Mouse (Mus musculus): ENCODE data around the gene 4931428F04Rik. TPM values are rescaled to one million over a fixed set of nuclear protein-coding genes. Genes with fewer than 3 reads are reported as not detected.

Gene 4931428F04Rik
- polyA plus RNA-seq (2015; fragmentation: Nextera tagmentation; extraction: Ambion mirVana) = 10.5 and 13.4 TPM in 2 replicates

DNA sequence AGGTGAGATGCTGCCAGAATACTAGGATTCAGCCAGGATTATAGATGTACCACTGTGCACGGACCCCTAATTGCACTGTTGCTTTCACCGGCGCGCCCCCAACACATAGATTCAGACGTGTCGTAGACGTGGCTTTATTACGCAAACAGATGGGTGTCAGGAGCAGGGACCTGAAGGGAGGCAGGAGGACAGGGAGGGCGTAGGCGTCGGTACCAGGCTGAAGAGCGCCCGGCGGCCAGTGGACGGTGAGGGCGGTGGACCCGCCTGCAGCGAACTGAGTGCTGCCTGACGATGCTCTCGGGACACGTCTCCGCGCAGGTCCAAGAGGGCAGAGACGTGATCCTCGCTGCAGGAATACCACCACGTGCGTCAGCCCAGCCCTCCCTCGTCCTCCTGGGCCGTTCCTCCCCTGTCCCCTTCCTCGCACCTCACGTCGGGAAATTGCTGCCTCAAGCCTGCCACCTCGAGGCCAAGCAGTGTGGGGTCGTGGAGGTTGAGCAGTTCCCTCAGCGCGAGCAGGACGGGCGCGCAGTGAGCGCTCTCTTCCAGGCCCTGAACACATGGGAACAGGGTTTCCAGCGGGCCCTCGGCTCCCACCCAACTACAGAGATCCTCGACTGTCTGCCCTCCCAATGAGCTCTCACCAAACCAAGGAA, at the start of gene 4931428F04Rik:
TSS of gene 4931428F04Rik (minus strand) at position 60 of the 656 bp plus-strand sequence.
- H3K4me3 ChIP-seq (ENCODE audit: low read length) = peak within 1 kb of the TSS; percentile 64
- peak within 1 kb of the TSS; percentile 72 for H3K9ac ChIP-seq (replicated peaks; ENCODE audit: low read length)
- WGBS = 1% methylated on average over 43 of the region's 43 CpGs
- peaks cover 11% of the 10 kb centered on the region for H3K27me3 ChIP-seq (ENCODE audit: insufficient read depth, low read length)
- H3K4me2 ChIP-seq (replicated peaks; ENCODE audit: low read depth, low read length) = peak within 1 kb of the TSS; percentile 91
- H3K4me1 ChIP-seq (ENCODE audit: insufficient read depth, low read length) = peaks cover 20% of the 10 kb centered on the region
- H3K36me3 ChIP-seq (ENCODE audit: insufficient read depth, low read length) = no peaks in the 10 kb centered on the region
- ATAC-seq (ENCODE audit: low FRiP score, low TSS enrichment) = peak; percentile 24
- H3K9me3 ChIP-seq (ENCODE audit: low read length) = no peaks in the 10 kb centered on the region
- H3K27ac ChIP-seq (ENCODE audit: low read length) = peak within 1 kb of the TSS; percentile 84

DNA sequence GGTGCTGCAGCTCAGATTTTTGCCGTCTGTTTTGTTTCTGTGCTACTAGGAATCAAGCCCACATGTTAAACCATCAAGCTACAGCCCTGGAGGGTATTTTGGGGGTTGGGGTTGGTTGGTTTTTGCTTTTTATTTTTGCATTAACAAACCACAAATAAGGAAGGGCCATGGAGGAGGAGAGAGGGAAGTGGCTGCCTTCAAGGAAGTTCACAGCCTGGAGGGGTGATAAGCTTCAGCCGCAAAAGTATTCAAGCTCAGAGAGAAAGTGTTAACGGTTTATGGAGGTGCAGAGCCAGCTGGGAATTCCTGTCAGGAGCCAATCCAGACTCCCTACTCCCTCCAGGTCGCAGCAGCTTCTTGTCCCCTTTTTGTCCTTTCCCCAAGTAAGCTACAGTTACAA, 49.3 kb upstream of the 4931428F04Rik start:
- peaks cover 43% of the 10 kb centered on the region for H3K36me3 ChIP-seq (ENCODE audit: insufficient read depth, low read length)
- no peak for ATAC-seq (ENCODE audit: low FRiP score, low TSS enrichment)
- WGBS = 28% methylated on average over 4 of the region's 4 CpGs
- peaks cover 16% of the 10 kb centered on the region for H3K4me1 ChIP-seq (ENCODE audit: insufficient read depth, low read length)
- no peaks in the 10 kb centered on the region for H3K27me3 ChIP-seq (ENCODE audit: insufficient read depth, low read length)
- H3K27ac ChIP-seq (ENCODE audit: low read length) = no peak overlapping the region
- H3K9me3 ChIP-seq (ENCODE audit: low read length) = no peaks in the 10 kb centered on the region
- H3K4me3 ChIP-seq (ENCODE audit: low read length) = no peak overlapping the region
- no peak overlapping the region for H3K9ac ChIP-seq (replicated peaks; ENCODE audit: low read length)
- H3K4me2 ChIP-seq (replicated peaks; ENCODE audit: low read depth, low read length) = no peak overlapping the region

DNA sequence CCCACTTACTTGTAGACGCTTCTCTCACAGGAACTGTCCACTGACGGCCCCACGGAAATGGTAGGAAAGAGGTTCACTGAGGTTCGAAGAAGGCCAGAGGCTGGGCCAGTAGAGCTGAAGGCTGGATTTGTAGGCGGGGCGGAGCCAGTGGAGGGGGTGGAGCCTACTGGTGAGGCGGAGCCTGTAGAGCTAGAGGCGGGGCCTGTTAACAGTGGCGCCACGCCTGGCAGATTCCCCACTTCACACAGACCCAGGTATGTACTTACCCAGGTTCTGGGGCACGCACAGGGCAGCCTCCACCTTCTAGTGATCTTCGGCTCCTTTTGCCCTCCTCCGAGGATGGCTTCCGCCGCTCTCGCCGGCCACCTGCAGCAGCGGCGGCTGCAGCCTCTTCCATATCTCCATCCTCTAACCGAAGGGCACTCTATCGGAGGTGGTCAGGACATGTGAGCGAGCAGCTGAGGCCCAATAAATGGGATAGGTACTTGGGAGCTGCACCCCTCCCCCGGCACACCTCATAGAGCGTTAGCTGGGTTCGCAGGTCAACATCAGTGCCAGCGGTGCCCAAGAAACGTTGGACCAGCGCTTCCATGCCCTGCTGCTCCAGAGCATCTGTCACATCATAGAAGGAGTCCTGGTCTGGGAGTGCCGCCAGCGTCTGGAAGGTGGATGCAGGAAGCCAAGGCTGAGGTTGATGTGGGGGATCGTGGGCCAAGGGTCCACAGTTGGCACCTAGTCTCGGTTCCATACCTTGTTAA, 46.9 kb upstream of the 4931428F04Rik start:
- Histone ChIP-seq H3K27ac (ENCODE audit: low read length) (no peak overlapping the region), H3K27me3 (ENCODE audit: insufficient read depth, low read length) (no peaks in the 10 kb centered on the region), H3K4me1 (ENCODE audit: insufficient read depth, low read length) (peaks cover 16% of the 10 kb centered on the region), H3K9me3 (ENCODE audit: low read length) (no peaks in the 10 kb centered on the region), H3K4me3 (ENCODE audit: low read length) (no peak overlapping the region), H3K9ac (replicated peaks; ENCODE audit: low read length) (no peak overlapping the region), H3K4me2 (replicated peaks; ENCODE audit: low read depth, low read length) (no peak overlapping the region), H3K36me3 (ENCODE audit: insufficient read depth, low read length) (peaks cover 60% of the 10 kb centered on the region)
- no peak for ATAC-seq (ENCODE audit: low FRiP score, low TSS enrichment)
- whole genome bisulfite sequencing = 59% methylated on average over 32 of the region's 32 CpGs

DNA sequence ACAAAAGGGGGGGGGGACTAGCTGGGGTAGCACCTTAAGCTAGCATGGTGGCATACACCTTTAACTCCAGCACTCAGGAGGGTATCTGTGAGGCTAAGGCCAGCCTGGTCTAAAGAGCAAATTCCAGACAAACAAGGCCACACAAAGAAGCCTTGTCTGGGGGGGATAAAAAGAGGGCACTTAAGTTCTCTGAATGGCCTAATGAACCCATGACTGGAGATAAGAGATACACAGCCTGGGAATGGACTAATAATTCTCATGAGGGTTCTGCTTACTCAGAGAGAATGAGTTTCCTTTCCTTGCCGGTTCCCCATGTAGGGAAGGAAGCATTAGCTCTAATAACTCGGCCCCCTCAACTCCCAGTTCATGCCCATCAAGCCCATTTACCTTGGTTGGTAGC, 42.9 kb upstream of the 4931428F04Rik start:
- H3K36me3 ChIP-seq (ENCODE audit: insufficient read depth, low read length) = peaks cover 85% of the 10 kb centered on the region

DNA sequence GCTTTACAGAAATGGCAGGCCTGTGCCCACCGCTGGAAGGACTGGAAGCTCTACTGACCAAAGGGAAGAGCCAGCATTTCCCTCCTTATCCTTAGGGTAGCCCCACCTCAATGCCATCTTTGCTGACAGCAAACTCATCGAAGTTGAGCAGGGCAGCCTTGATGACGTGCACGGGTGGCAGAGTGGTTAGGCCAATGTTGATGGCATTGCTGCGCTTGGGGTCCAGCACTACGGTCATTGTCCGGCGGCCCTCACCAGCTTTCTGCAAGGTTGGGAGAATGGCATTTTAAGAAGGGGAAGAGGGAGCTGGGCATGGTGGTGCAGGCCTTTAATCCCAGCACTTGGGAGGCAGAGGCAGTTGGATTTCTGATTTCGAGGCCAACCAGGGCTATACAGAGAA, 42.3 kb upstream of the 4931428F04Rik start:
- H3K9ac ChIP-seq (replicated peaks; ENCODE audit: low read length) = no peak overlapping the region
- peaks cover 79% of the 10 kb centered on the region for H3K36me3 ChIP-seq (ENCODE audit: insufficient read depth, low read length)
- ATAC-seq (ENCODE audit: low FRiP score, low TSS enrichment) = no peak
- peaks cover 7% of the 10 kb centered on the region for H3K4me1 ChIP-seq (ENCODE audit: insufficient read depth, low read length)
- H3K4me3 ChIP-seq (ENCODE audit: low read length) = no peak overlapping the region
- H3K4me2 ChIP-seq (replicated peaks; ENCODE audit: low read depth, low read length) = no peak overlapping the region
- no peaks in the 10 kb centered on the region for H3K9me3 ChIP-seq (ENCODE audit: low read length)
- no peak overlapping the region for H3K27ac ChIP-seq (ENCODE audit: low read length)
- no peaks in the 10 kb centered on the region for H3K27me3 ChIP-seq (ENCODE audit: insufficient read depth, low read length)
- 92% methylated on average over 9 of the region's 9 CpGs for WGBS

More for the DNA sequence above, 42.9 kb upstream of the 4931428F04Rik start:
- H3K4me2 ChIP-seq (replicated peaks; ENCODE audit: low read depth, low read length) = no peak overlapping the region
- peaks cover 1% of the 10 kb centered on the region for H3K4me1 ChIP-seq (ENCODE audit: insufficient read depth, low read length)
- ATAC-seq (ENCODE audit: low FRiP score, low TSS enrichment) = no peak
- H3K4me3 ChIP-seq (ENCODE audit: low read length) = no peak overlapping the region
- no peak overlapping the region for H3K27ac ChIP-seq (ENCODE audit: low read length)
- H3K9me3 ChIP-seq (ENCODE audit: low read length) = no peaks in the 10 kb centered on the region
- no peak overlapping the region for H3K9ac ChIP-seq (replicated peaks; ENCODE audit: low read length)
- no peaks in the 10 kb centered on the region for H3K27me3 ChIP-seq (ENCODE audit: insufficient read depth, low read length)
- 51% methylated on average over 2 of the region's 2 CpGs for WGBS

DNA sequence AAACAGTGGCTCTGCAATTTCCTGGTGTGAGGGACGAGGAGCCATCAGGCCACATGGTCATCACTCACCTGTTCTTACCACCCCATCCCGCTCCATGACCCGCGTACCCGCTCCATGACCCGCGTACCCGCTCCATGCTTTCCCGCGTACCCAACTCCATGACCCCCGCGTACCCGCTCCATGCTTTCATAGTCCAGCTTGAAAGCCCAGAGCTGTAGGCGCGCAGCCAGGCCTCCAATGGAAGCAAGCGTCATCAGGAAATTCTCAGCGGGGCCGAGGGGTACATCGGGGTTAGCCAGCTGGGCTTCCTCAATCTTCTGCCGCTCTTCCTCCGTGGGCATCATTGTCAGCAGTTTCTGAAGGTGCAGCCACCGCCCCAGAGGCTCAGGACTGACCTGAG, 41.8 kb upstream of the 4931428F04Rik start:
- Histone ChIP-seq H3K27ac (ENCODE audit: low read length) (no peak overlapping the region), H3K4me3 (ENCODE audit: low read length) (no peak overlapping the region), H3K9me3 (ENCODE audit: low read length) (no peaks in the 10 kb centered on the region), H3K36me3 (ENCODE audit: insufficient read depth, low read length) (peaks cover 75% of the 10 kb centered on the region), H3K27me3 (ENCODE audit: insufficient read depth, low read length) (no peaks in the 10 kb centered on the region), H3K4me2 (replicated peaks; ENCODE audit: low read depth, low read length) (no peak overlapping the region), H3K4me1 (ENCODE audit: insufficient read depth, low read length) (peaks cover 9% of the 10 kb centered on the region), H3K9ac (replicated peaks; ENCODE audit: low read length) (no peak overlapping the region)
- WGBS = 92% methylated on average over 22 of the region's 22 CpGs
- no peak for ATAC-seq (ENCODE audit: low FRiP score, low TSS enrichment)

DNA sequence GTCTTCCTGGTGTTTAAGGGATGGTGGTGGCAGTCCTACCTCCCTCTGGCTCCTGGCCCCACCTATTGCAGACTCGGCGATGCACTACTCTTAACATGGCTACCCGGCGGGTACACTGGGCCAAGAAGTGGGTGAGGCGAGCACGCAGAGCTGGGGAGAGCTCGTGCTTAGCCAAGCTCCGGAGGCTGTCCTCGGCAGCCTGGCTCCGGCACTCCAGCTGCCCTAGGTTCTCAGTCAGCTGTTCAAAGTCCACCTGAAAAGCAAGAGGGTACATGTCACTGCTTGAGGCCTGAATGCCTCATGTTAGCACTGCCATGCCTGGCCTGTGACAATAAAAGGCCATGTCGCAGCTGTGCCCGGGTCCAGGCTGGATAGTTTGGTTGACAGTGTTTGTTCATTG, 40.7 kb upstream of the 4931428F04Rik start:
- ATAC-seq (ENCODE audit: low FRiP score, low TSS enrichment) = no peak
- Histone ChIP-seq H3K9ac (replicated peaks; ENCODE audit: low read length) (no peak overlapping the region), H3K27ac (ENCODE audit: low read length) (no peak overlapping the region), H3K9me3 (ENCODE audit: low read length) (no peaks in the 10 kb centered on the region), H3K4me2 (replicated peaks; ENCODE audit: low read depth, low read length) (no peak overlapping the region), H3K4me1 (ENCODE audit: insufficient read depth, low read length) (peaks cover 12% of the 10 kb centered on the region), H3K4me3 (ENCODE audit: low read length) (no peak overlapping the region), H3K36me3 (ENCODE audit: insufficient read depth, low read length) (peaks cover 63% of the 10 kb centered on the region), H3K27me3 (ENCODE audit: insufficient read depth, low read length) (no peaks in the 10 kb centered on the region)
- 94% methylated on average over 12 of the region's 12 CpGs for WGBS

DNA sequence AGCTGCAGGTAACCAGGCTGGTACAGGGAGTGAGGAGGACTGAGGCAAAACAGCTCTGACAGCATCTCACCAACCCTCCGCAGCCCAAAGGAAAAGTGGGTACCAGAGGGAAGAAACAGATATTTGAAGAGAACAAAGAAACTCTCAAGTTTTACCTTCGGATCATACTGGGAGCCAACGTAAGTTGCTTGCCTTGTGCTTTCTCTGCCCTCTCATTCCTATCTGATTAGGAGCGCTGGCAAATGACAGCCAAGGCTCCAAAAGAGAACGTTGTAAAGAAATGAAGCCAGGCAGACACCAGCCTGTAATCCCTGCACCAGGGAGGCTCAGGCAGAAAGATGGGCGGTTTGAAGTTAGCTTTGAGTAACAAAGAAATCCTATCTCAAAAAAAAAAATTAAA, 37.3 kb upstream of the 4931428F04Rik start:
- no peak for ATAC-seq (ENCODE audit: low FRiP score, low TSS enrichment)
- Histone ChIP-seq H3K4me2 (replicated peaks; ENCODE audit: low read depth, low read length) (peak overlapping the region; percentile 93), H3K9me3 (ENCODE audit: low read length) (no peaks in the 10 kb centered on the region), H3K27ac (ENCODE audit: low read length) (peak overlapping the region; percentile 92), H3K36me3 (ENCODE audit: insufficient read depth, low read length) (peaks cover 49% of the 10 kb centered on the region), H3K27me3 (ENCODE audit: insufficient read depth, low read length) (no peaks in the 10 kb centered on the region), H3K4me1 (ENCODE audit: insufficient read depth, low read length) (peaks cover 18% of the 10 kb centered on the region), H3K9ac (replicated peaks; ENCODE audit: low read length) (peak overlapping the region; percentile 90), H3K4me3 (ENCODE audit: low read length) (peak overlapping the region; percentile 94)
- 37% methylated on average over 6 of the region's 6 CpGs for WGBS

DNA sequence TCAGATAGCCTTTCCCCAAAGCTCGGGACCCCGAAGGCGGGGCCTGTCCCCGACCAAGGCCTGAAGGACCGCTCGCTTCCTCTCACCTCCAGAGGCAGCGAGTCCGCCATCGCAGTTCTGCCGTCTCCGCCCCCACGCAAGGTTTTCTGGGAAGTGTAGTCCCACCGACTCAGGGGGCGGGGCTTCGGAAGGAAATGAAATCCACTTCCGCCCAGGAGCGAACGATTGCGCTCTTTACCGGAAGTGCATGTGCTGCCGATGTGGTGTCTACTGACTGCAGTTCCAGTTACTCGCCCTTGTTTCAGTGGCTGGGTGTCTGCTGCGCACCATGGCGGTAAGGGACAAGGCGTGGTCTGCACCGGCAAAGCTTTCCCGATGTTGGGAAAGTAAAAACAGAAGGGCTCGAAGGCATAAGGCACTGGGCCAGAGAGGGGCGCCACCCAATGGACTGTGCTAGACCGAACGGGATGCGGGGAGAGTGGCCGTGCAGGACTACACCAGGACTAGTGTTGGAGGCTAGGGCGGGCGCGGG, 36.5 kb upstream of the 4931428F04Rik start, which contains the start of the genes Lrrc29 and Tmem208:
TSS of gene Lrrc29 (minus strand) at position 138 of the 532 bp plus-strand sequence.
TSS of gene Tmem208 (plus strand) at position 214 of the 532 bp plus-strand sequence.
- WGBS = under 1% methylated on average over 36 of the region's 36 CpGs
- no peaks in the 10 kb centered on the region for H3K27me3 ChIP-seq (ENCODE audit: insufficient read depth, low read length)
- H3K9me3 ChIP-seq (ENCODE audit: low read length) = no peaks in the 10 kb centered on the region
- peak within 1 kb of the TSS; percentile 92 for H3K27ac ChIP-seq (ENCODE audit: low read length)
- peak within 1 kb of the TSS; percentile 94 for H3K4me3 ChIP-seq (ENCODE audit: low read length)
- H3K4me2 ChIP-seq (replicated peaks; ENCODE audit: low read depth, low read length) = peak within 1 kb of the TSS; percentile 93
- peak within 1 kb of the TSS; percentile 90 for H3K9ac ChIP-seq (replicated peaks; ENCODE audit: low read length)
- ATAC-seq (ENCODE audit: low FRiP score, low TSS enrichment) = peak; percentile 92
- peaks cover 18% of the 10 kb centered on the region for H3K4me1 ChIP-seq (ENCODE audit: insufficient read depth, low read length)
- peaks cover 42% of the 10 kb centered on the region for H3K36me3 ChIP-seq (ENCODE audit: insufficient read depth, low read length)

Measured in kidney, embryonic 16.5 days (tissue).